Mouse (Mus musculus) ES-E14 (cell line): Measurements from ENCODE around the gene Irf9. TPM values are rescaled to one million over a fixed set of nuclear protein-coding genes. Genes with fewer than 3 reads are reported as not detected.

Experiments
- DNase-seq: peaks from one replicate; pipeline ENCODE4 v3.0.0-alpha.2; 2013; ENCODE audit warnings: low read depth, low spot score
- H3K27ac ChIP-seq: 2 replicates; pipeline ENCODE4 v1.5.1; 2012; ENCODE audit warnings: low read depth, mild to moderate bottlenecking, low read length, moderate library complexity, mixed read lengths; ENCODE audit not compliant: poor library complexity, insufficient read depth, severe bottlenecking
- H3K36me3 ChIP-seq: 2 replicates; pipeline ENCODE4 v1.6.1; 2012; ENCODE audit warnings: mild to moderate bottlenecking, low read length, moderate library complexity, mixed read lengths; ENCODE audit not compliant: control insufficient read depth, poor library complexity, insufficient read depth, severe bottlenecking
- H3K4me1 ChIP-seq, 2 experiments: fragments of 150-350 bp in 1 of 2; sonication (generic) in 1 of 2; 2 replicates each; pipeline ENCODE4 v1.6.1; 2012; ENCODE audit warnings: low read length in 2 of 2, mild to moderate bottlenecking in 1 of 2, mixed read lengths in 1 of 2; ENCODE audit not compliant: control insufficient read depth in 2 of 2, insufficient read depth in 2 of 2, poor library complexity in 1 of 2
- H3K4me3 ChIP-seq, 2 experiments: fragments of 150-350 bp in 1 of 2; sonication (generic) in 1 of 2; 2 replicates each; pipeline ENCODE4 v1.5.1; 2012; ENCODE audit warnings: low read length in 2 of 2, low read depth in 1 of 2, mild to moderate bottlenecking in 1 of 2, mixed read lengths in 1 of 2; ENCODE audit not compliant: insufficient read depth in 1 of 2, poor library complexity in 1 of 2, severe bottlenecking in 1 of 2
- H3K9ac ChIP-seq: 2 replicates; pipeline ENCODE4 v1.6.1; 2012; ENCODE audit warnings: low read depth, mild to moderate bottlenecking, low read length, mixed read lengths; ENCODE audit not compliant: poor library complexity, insufficient read depth, severe bottlenecking
- H3K9me3 ChIP-seq: fragments of 150-350 bp; sonication (generic); 2 replicates; pipeline ENCODE4 v1.6.1; 2012; ENCODE audit warnings: low read depth, mild to moderate bottlenecking, low read length; ENCODE audit not compliant: control insufficient read depth, insufficient read depth
- CHD2 ChIP-seq: IDR thresholded peaks from 2 replicates; pipeline ENCODE4 v1.6.1; 2014; ENCODE audit warnings: mild to moderate bottlenecking, low read depth, low read length, inconsistent platforms
- HCFC1 ChIP-seq: IDR thresholded peaks from 2 replicates; pipeline ENCODE4 v1.6.1; 2012; ENCODE audit warnings: low read length, inconsistent platforms, borderline replicate concordance; ENCODE audit not compliant: insufficient read depth
- MAFK ChIP-seq: IDR thresholded peaks from 2 replicates; pipeline ENCODE4 v1.6.1; 2014; ENCODE audit warnings: mild to moderate bottlenecking, low read depth, low read length, inconsistent platforms; ENCODE audit not compliant: insufficient read depth
- ZC3H11A ChIP-seq: IDR thresholded peaks from 2 replicates; pipeline ENCODE4 v1.6.1; 2012; ENCODE audit warnings: low read depth, mild to moderate bottlenecking, inconsistent platforms, low read length, borderline replicate concordance
- ZNF384 ChIP-seq: IDR thresholded peaks from 2 replicates; pipeline ENCODE4 v1.6.1; 2012; ENCODE audit warnings: low read depth, low read length, inconsistent platforms
- in situ Hi-C, 2 experiments: fragments of 600-800 bp; cut with MboI; formaldehyde crosslinking; loops; one replicate each; pipeline ENCODE4 v1.15.1; 2025; ENCODE audit warnings: low sequenced_read_pairs in 2 of 2, inconsistent platforms in 1 of 2; ENCODE audit not compliant: unreplicated experiment in 2 of 2
- total RNA-seq: library from RNA; depleted of rRNA; stranded (reverse); fragments of 300-350 nt; gene quantifications from 2 replicates; pipeline ENCODE4 v1.2.3, GENCODE M21; 2012

Gene Irf9
- total RNA-seq, 1 experiment: 5.8 TPM

GRCm38 (mm10) chr14:55584303-55584701 is 19.1 kb upstream of the Irf9 start:
- DNase-seq: no peak
- Histone ChIP-seq H3K4me3 (peak overlapping the region; percentile 89 to 95; a peak in 3 of 4 replicates), H3K9ac (peak overlapping the region; percentile 78; the same call in 1 of the 2 replicates), H3K36me3 (peaks cover 13% of the 10 kb centered on the region; the same call in 1 of the 2 replicates), H3K4me1 (peaks cover 2 to 19% of the 10 kb centered on the region in 2 experiments; a peak in 2 of 4 replicates), H3K9me3 (no peaks in the 10 kb centered on the region), H3K27ac (no peak overlapping the region)
- in situ Hi-C loops: no loop called here
- TF ChIP-seq MAFK: no peak
- TF ChIP-seq ZNF384: no peak
- no peak for TF ChIP-seq CHD2
- TF ChIP-seq HCFC1: no peak
- no peak for TF ChIP-seq ZC3H11A

- no peak for TF ChIP-seq CHD2
- no peak for TF ChIP-seq ZNF384
- no peak for TF ChIP-seq MAFK
- TF ChIP-seq HCFC1: no peak
- TF ChIP-seq ZC3H11A: no peak
- H3K9ac ChIP-seq: peak within 1 kb of the TSS; percentile 78
- H3K9me3 ChIP-seq: no peaks in the 10 kb centered on the region
- no peak for DNase-seq
- in situ Hi-C loops: no loop called here
- H3K27ac ChIP-seq: no peak within 1 kb of the TSS
- peak within 1 kb of the TSS; percentile 89 to 95 for H3K4me3 ChIP-seq
- peaks cover 13% of the 10 kb centered on the region; the same call in 1 of the 2 replicates for H3K36me3 ChIP-seq
- H3K4me1 ChIP-seq: peaks cover 0 to 18% of the 10 kb centered on the region in 2 experiments; a peak in 2 of 4 replicates
Measured at GRCm38 (mm10) chr14:55584702-55585565, 18.4 kb upstream of the Irf9 start, which contains the start of gene Emc9. Emc9 (minus strand) TSS chr14:55585302.

GRCm38 (mm10) chr14:55585566-55585960 is 17.8 kb upstream of the Irf9 start:
- TF ChIP-seq MAFK (no peak), ZC3H11A (no peak), HCFC1 (no peak), ZNF384 (no peak), CHD2 (no peak)
- Histone ChIP-seq H3K27ac (no peak overlapping the region), H3K4me1 (peaks cover 0 to 16% of the 10 kb centered on the region in 2 experiments; a peak in 2 of 4 replicates), H3K36me3 (peaks cover 8% of the 10 kb centered on the region; the same call in 1 of the 2 replicates), H3K9ac (peak overlapping the region; percentile 26; the same call in 1 of the 2 replicates), H3K9me3 (no peaks in the 10 kb centered on the region), H3K4me3 (peak overlapping the region in 1 of 2 experiments; percentile 89; a peak in 2 of 4 replicates)
- in situ Hi-C loops: no loop called here
- no peak for DNase-seq

- Histone ChIP-seq H3K9me3 (no peaks in the 10 kb centered on the region), H3K36me3 (peaks cover 3% of the 10 kb centered on the region; the same call in 1 of the 2 replicates), H3K4me1 (peaks cover 0 to 11% of the 10 kb centered on the region in 2 experiments; a peak in 2 of 4 replicates), H3K4me3 (no peak overlapping the region), H3K9ac (no peak overlapping the region), H3K27ac (no peak overlapping the region)
- DNase-seq: no peak
- in situ Hi-C loops: no loop called here
- peak; percentile 30; the same call in 1 of the 2 replicates for TF ChIP-seq MAFK
- TF ChIP-seq ZNF384: no peak
- no peak for TF ChIP-seq HCFC1
- no peak for TF ChIP-seq ZC3H11A
Measured at GRCm38 (mm10) chr14:55586149-55586548, 17.2 kb upstream of the Irf9 start.
